Mouse (Mus musculus): ENCODE results near the gene Rai14.

- TF ChIP-seq CTCF (IDR thresholded peaks at IDR 0.05; ENCODE audit: extremely low read depth, insufficient read length, insufficient replicate concordance, low read depth, low read length) (no peak), POLR2A (IDR thresholded peaks at IDR 0.05; ENCODE audit: low read depth, low read length) (no peak)
These were observed 147.9 kb downstream of the Rai14 start for GRCm38 (mm10) chr15:10566486-10566885.

Measured in small intestine, adult 2 months (tissue).